Mouse (Mus musculus) ovary, adult 18-20 months (tissue): ENCODE measurements around the gene Nfkbie.

ENCODE experiments used
- DNase-seq: peaks from one replicate; pipeline ENCODE4 v3.0.0; 2022; ENCODE audit warnings: low spot score, mixed read lengths

Nfkbie gene

GRCm38 (mm10) chr17:45543115-45543514 is 12.4 kb upstream of the Nfkbie start:
- DNase-seq = no peak

DNA sequence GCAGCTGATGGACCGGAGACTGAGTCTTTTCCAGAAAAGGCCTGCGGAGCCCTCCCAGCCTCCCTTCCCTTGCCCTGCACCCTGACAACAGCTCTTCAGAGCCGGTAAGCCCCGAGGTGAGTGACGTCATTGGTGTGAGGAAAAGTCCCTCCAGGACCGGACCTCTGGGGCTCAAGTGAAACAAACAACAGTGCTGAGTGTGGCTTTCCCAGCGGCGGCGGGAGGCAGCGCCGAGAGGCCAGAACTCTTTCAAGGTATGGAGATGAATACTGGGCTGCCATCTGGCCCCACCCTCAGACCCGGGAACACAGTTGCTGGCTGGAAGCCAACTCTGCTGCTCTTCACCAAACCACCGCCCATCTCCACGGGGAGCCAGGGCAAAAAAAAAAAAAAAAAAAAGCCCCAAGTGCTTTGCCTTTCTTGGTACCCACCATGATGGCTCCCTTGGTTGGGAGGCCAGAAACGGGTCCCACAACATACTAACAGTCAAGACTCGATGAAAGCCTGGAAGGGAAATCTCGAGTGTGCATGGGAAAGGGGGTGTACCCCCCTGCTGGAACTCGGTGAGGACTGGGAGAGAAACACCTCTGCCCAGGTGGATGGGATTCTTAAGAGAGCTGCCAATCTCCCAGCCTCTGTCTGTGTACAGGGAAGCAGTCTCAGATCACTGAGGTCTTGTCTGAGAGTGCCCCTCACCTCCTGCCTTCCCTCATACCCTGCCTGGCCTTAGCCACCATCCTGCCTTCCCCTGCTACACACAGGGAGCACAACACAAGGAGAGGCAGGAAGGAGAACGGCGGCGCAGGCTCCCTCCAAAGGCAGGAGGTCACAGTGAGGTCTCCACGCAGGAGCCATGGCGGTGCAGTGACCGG is 11.3 kb upstream of the Nfkbie start:
- DNase-seq = no peak

DNA sequence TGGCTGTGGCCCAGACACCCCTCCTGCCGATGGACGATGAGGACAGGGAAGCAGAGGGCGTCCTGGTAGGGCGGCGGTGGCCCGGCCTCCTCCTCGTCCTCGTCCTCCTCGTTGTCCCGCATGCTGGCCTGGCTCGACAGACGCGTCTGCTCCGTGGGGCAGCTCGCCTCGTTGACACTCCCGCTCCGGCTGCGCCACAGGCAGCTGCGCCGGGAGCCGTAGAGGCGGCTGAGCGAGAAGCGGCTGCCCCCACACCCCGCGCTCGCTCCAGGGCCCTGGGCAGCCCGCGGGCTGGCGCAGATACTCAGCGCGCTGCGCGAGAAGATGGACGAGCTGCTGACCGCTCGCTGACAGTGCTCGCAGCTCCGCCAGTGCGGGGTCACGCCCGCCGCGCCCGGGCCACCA is 10.6 kb upstream of the Nfkbie start:
- DNase-seq = no peak

DNA sequence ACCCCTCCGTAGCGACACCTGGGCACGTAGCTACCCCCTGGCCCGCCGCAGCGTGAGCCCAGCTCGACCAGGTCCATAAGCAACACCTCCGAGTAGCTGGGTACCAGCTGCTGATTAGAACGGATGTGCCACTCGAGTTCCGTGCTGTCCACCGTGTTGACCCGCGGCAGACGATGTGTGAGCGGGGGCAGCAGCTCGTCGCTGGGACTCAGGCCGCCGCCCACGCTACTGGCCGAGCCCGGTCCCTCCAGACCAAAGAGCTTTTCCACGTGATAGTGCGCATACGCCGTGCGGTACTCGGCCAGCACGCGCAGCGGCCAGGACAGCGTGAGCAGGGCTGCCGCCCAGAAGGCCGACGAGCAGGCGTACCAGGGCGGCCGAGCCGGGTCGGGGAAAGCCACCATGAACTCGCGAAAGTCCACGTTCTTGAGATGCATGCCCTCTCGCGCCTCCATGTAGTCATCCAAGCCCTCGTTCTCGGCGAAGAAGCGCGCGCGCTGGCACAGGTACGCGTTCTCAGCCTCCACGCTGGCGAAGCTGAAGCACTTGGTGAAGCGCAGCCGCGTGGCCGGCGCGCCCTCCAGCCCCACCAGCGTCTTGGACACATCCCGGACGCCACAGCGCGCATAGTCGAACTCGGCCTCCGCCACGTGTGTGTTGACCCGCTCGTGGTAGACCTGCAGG is 10.1 kb upstream of the Nfkbie start:
- DNase-seq = no peak

- no peak for DNase-seq
Measured at GRCm38 (mm10) chr17:45546941-45547340, 8.6 kb upstream of the Nfkbie start.

DNA sequence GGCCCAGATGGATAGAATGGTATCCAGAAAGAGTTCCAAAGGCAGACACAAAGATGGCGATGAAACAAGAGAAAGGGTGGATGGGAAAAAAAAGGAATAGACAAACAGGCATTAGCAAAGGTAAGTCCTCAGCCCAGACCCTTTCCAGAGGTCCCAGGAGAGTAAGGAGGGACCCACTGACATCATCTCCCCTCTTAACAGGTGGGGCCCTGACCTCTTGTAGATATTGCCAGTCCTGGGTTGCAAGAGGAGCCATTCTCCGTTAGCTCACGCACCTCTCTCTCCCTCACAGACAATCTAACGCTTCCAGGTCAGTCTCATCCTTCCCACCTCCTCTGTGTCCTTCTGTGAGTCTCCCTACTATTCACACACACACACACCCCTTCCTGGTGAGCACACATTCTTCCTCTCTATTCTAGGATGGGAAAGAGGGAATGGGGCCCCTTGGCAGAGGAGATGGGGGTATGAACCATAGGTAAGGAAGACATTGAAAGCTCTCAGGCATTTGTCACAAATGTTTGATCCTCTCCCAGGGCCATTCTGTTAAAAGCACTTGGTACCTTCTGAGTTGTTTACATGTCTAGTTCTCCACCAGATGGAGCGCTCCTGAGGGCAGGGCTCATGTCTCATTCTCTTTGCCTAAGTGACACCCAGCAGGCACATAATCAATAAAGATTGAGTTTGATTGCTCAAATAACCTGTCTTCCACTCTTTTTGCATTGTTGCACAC is 7.9 kb upstream of the Nfkbie start:
- DNase-seq = no peak

DNA sequence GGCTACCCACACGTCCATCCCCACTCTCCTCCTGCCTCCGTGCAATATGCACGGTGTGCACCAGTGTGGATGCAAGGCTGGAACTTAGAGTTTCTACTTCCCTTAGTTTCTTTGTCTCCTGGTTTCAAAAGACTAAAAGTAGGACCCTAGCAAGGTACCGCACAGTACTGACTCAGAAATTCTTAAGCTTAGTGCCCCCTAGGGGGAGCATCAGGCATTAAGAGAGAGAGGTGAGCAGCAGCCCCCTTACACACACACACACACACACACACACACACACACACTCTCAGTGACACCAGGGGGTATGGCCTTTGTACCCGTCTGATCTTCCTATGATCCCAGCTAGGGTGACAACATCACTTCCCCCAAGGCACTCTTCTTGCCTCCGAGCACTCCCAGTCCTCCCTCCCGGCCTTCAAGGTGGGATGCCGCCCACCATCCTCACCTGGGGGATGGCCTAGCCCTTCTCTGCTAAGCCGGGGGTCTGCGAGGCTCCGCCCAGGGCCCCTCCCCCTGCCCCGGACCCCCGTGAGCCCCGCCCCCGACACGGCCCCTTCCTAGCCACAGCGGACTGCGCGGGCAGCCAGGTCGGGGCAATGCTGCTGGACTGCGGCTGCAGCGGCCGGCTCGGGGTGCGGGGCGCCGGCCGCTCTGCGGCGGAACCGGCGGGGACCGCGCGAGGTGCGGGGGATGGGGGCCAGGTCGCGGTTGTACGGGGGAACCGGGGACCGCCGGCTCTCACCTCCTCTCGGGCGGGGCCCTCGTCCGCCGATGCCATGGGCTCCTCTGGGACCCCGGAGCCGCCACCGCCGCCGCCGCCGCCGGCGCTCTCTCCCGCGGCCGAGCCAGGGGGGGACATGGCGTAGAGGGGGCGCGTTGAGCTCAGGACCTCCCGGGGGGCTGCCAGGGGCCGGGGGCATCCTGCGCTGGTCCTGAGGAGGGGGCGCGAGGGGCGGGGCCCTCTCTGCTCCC is 6.7 kb upstream of the Nfkbie start:
- DNase-seq = no peak

DNA sequence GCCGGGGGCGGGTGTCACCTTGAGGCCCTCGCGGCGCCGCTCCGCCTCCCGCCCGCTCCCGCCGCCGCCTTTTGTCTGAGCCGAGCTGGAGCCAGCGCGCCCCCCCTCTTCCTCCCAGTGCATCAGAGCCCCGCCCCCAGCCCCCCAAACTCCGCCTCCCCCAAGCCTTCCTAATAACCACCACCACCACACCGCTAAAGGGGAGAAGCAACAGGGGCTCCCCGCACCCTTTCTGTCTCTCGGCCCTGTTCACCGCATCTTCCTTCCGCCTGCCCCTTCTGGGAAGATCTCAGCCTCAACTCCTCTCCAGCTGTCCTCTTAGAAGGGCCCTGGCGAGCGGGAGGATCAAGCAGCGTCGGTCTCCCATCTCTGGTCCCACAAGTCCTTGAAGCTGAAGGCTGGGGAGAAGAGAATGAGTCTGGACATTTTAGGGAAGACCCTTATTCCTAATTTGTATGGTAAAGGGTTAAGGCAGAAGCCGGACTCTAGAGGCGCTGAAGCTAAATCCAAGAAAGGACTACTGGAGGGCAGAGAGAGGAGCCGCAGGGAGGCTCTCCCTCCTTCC is 5.8 kb upstream of the Nfkbie start, which contains the start of gene Tmem151b:
Gene Tmem151b, minus strand, starts transcription at position 61 of the 565 bp plus-strand sequence.
- no peak for DNase-seq

DNA sequence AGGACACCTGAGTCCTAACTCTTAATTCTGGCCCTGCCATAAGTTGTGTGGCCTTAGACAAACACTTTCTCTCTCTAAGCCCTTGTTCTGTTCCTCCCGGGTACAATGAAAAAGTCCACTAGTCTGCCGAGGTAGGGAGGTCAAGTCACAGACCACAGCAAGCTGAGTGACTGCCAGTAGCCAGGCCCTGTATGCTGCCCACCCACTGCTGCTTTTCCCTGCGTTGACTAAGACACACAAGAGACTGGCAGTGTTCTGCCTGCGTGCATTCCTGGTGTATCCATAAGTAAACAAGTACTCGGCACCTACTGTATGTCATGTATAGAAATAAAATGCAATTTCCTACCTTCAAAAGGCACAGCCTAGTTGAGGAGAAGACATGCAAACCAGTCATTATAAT is 5.2 kb upstream of the Nfkbie start:
- DNase-seq = no peak

GRCm38 (mm10) chr17:45551249-45551796 is 4.2 kb upstream of the Nfkbie start:
- no peak for DNase-seq

- no peak for DNase-seq
Measured at GRCm38 (mm10) chr17:45551816-45552451, 3.6 kb upstream of the Nfkbie start.

DNA sequence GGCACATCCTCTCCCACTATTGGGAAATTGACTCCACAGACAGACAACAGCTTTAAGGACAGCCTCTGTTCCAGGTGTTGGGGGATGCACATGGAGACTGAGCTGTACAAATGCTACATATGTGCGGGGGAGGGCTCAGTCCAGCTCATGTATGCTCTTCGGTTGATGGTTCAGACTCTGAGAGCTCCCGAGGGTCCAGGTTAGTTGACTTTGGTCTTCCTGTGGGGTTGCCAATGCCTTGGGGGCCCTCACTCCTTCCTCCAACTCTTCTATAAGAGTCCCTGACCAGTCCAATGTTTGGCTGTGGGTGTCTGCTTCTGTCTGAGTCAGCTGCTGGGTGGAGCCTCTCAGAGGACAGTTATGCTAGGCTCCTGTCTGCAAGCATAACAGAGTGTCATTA is 2.4 kb upstream of the Nfkbie start:
- DNase-seq = no peak

GRCm38 (mm10) chr17:45554420-45554819 is 1.1 kb upstream of the Nfkbie start:
- DNase-seq = no peak

DNA sequence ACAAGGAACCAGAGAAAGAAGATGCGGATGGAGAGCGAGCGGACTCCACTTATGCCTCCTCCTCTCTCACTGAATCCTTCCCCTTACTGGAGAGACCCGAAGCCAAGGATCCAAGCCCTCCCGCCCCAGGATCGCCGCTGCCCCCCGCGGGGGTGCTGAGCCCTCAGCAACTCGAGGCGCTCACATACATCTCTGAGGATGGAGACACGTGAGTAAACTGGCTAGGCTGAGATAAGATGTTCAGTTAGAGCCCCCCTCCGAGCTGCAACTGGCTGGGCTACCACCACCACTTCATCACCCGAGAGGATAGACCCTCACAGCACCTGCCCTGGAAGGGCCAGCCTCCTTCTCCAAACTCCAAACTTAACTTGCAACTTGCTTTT is 595 bp downstream of the Nfkbie start:
- no peak for DNase-seq

DNA sequence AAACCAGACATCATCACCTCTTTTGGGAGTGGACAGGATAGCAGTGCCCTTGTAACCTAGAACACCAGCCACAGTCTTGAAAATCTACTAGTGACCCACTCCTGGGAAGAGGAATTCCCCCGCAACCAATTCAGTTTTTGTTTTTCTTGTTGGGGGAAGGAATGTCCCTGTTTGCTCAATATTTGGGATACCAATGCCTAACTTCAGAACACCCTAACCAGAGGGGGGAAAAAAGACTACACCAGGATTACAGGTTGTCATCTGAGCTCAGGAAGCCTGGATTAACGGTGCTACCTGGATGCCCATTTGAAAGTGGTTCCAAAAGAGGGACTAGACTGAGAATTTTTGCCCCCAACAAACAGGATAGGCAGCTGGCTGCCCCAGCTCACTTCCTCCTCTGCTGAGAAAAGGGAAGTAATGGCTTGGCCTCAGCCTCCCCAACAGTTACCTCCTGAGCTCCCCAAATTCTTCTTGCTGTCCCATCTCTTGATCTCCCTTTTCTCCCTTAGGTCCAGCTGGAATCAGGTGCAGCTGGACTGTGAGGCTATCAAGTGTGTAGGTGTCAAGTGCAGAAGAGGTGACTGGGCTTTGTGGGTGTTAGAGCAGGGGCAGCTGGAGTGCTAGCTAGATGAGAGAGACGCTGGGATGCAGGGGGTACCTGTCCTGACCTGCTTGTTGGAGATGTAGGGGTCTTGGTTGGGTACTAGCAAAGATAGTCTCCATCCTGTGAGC is 1.2 kb downstream of the Nfkbie start:
- no peak for DNase-seq

- no peak for DNase-seq
Measured at GRCm38 (mm10) chr17:45557246-45557824, 1.8 kb downstream of the Nfkbie start.

- no peak for DNase-seq
Measured at GRCm38 (mm10) chr17:45557998-45558862, 2.7 kb downstream of the Nfkbie start.
